Mouse (Mus musculus): Measurements from ENCODE around the gene Nek9.

- no peak for TF ChIP-seq CTCF (IDR thresholded peaks at IDR 0.05)
- no peak for TF ChIP-seq EP300 (IDR thresholded peaks at IDR 0.05)
These were observed 51.2 kb downstream of the Nek9 start, which contains the start of gene Acyp1 for GRCm38 (mm10) chr12:85287809-85288485.
